ENCODE assay signal across 16 mouse cellular contexts in genomic region chr14:117238226-117238625, GRCm38 (mm10).
"Had no signal": no experiment of that assay in that cellular context is flagged by ENCODE, and none has a peak within 500 bp of the region (broad histone marks: within the 10 kb centered on the region; RNA-seq: fewer than 3 reads in every experiment).

No protein-coding gene starts in this region.

- H3K27me3 ChIP-seq: liver, embryonic 12.5 days; megakaryocyte, embryonic 14.5 days; midbrain, embryonic 12.5 days; midbrain, embryonic 15.5 days; neural tube, embryonic 12.5 days; stomach, embryonic 15.5 days had no signal

- H3K9ac ChIP-seq: liver, embryonic 12.5 days; liver, embryonic 14.5 days; lung, embryonic 14.5 days; midbrain, embryonic 12.5 days; midbrain, embryonic 15.5 days; neural tube, embryonic 12.5 days; stomach, embryonic 15.5 days had no signal

- H3K9me3 ChIP-seq: liver, embryonic 12.5 days; midbrain, embryonic 12.5 days; midbrain, embryonic 15.5 days; neural tube, embryonic 12.5 days; stomach, embryonic 15.5 days had no signal

- H3K4me1 ChIP-seq: liver, embryonic 12.5 days; megakaryocyte, embryonic 14.5 days; midbrain, embryonic 12.5 days; midbrain, embryonic 15.5 days; neural tube, embryonic 12.5 days; stomach, embryonic 15.5 days had no signal

- H3K4me3 ChIP-seq: liver, embryonic 12.5 days; megakaryocyte, embryonic 14.5 days; midbrain, embryonic 12.5 days; midbrain, embryonic 15.5 days; neural tube, embryonic 12.5 days; stomach, embryonic 15.5 days had no signal

- ATAC-seq: liver, embryonic 12.5 days; midbrain, embryonic 15.5 days had no signal

- DNase-seq: lung, adult 18-20 months; lung, embryonic 14.5 days; lung, postnatal 10 days; lung, postnatal 36 days; right cerebral cortex, postnatal 14 days; thymus, postnatal 14 days; thymus, postnatal 36 days had no signal

- H3K27ac ChIP-seq: liver, embryonic 12.5 days; liver, embryonic 14.5 days; macrophage; midbrain, embryonic 12.5 days; midbrain, embryonic 15.5 days; neural tube, embryonic 12.5 days; stomach, embryonic 15.5 days; stomach, postnatal 0 days had no signal

- H3K4me2 ChIP-seq: liver, embryonic 12.5 days; lung, embryonic 14.5 days; midbrain, embryonic 12.5 days; midbrain, embryonic 15.5 days; neural tube, embryonic 12.5 days; stomach, embryonic 15.5 days had no signal

- H3K36me3 ChIP-seq: liver, embryonic 12.5 days; midbrain, embryonic 12.5 days; midbrain, embryonic 15.5 days; neural tube, embryonic 12.5 days; stomach, embryonic 15.5 days had no signal
